Mouse (Mus musculus): Measurements from ENCODE around the gene Usp17ld.
"Not testable (repeated sequence)": the region's sequence is repeated elsewhere in the genome, so short reads cannot be mapped to it uniquely, and the experiment has no call there.

Gene Usp17ld

DNA sequence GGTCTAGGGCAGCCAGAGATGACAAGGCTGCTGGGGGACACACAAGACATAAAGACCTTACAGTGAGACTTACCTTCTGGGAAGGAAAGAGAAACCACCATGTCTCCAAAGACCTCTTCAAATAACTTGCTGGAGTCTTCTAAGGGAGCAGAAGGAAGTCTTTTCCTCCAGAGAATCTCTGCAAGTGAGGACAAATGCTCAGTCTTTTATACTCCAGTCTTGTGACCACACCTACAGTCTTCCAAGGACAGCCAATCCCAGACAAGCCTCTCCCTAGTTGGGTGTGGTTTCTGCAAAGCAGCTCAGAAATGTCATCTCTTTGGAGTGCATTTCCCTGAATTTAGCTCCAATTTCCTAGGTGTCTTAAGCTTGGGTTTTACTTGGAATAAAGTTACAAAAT is at the start of gene Usp17ld:
Gene Usp17ld, minus strand, starts transcription at position 101 of the 400 bp plus-strand sequence.
- not testable (repeated sequence) for DNase-seq (ENCODE audit: low spot score)

DNA sequence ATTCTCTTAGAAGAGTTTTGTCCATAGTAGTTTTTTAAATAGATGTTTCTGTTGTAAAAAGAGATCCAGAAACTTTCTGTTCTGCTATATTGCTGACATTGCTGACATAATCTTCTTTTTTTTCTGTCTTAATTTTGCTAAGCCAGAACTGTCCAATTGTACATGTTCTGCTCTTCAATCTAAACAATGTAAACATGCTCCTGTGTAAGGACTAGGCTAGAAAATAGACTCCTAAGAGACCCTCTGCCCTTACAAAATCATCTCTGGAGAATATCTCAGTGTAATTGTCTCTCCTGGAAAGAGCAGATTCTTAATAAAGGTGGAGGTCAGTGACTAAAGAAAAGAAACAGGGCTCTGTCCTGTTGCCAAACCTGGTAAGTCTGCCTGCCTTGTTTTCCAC is 35.6 kb downstream of the Usp17ld start, which contains the start of gene Olfr594:
Gene Olfr594, plus strand, starts transcription at position 301 of the 400 bp plus-strand sequence.
- no peak for DNase-seq (ENCODE audit: low spot score)

GRCm38 (mm10) chr7:103212050-103212449 is 40.3 kb downstream of the Usp17ld start:
- DNase-seq (ENCODE audit: low spot score) = not testable (repeated sequence)

DNA sequence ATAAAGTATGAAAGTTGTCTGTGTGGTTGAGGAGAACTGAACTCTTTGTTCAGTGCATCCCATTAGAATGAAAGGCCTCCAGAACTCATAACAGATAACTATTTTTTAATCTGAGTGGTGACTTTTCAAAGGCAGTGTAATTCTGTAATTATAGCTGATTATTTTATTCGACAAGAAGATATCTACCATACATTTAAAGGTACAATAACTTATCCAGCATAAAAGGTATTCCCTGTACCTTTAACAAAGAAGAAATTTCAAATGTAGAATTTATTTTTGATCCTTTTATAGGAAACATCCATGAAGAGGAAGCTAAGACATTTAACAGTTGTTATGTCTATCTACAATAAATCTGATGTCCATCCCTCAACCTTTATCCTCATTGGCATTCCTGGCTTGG is 40.7 kb downstream of the Usp17ld start, which contains the start of gene Olfr593:
Gene Olfr593, plus strand, starts transcription at position 301 of the 400 bp plus-strand sequence.
- DNase-seq (ENCODE audit: low spot score) = no peak

Data from ovary, postnatal 36 days (tissue).